Mouse (Mus musculus): ENCODE data around the gene Tmem144. TPM values are rescaled to one million over a fixed set of nuclear protein-coding genes. Genes with fewer than 3 reads are reported as not detected.

The Tmem144 gene
- total and polyA plus RNA-seq, 3 experiments, result 0.59 to 2.0 (median 1.3) TPM

DNA sequence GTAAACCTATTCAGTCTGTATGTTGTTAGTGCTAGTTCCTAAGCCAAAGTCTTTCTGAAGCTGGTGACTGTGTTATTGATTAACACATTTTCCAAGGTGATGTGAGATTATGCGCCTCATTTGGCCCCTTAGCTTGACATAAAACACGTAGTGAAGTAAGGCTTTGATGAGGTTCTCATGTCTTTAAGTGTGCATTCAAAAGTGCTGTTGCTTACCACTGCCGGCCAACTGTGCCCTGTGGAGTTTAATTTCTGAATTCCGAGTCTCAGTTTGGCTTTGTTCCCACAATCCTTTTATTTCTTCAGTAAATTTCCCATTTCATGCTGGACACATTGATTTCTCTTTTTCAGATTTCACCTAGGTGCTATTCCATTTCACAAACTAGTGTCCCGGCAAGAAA lies 5.2 kb upstream of the Tmem144 start:
- TF ChIP-seq IRF4 (IDR thresholded peaks at IDR 0.05; ENCODE audit: low read depth, low read length) (no peak), NRF1 (IDR thresholded peaks at IDR 0.05; ENCODE audit: low read depth, low read length) (no peak), CHD1 (IDR thresholded peaks at IDR 0.05; ENCODE audit: low read depth, low read length) (no peak), NELFE (IDR thresholded peaks at IDR 0.05; ENCODE audit: low read depth, low read length) (no peak), RCOR1 (conservative IDR thresholded peaks at IDR 0.05; ENCODE audit: low read depth, low read length) (no peak), TCF12 (IDR thresholded peaks at IDR 0.05; ENCODE audit: low read depth, low read length) (no peak), MEF2A (IDR thresholded peaks at IDR 0.05; ENCODE audit: borderline replicate concordance, low read depth, low read length) (no peak), PAX5 (IDR thresholded peaks at IDR 0.05; ENCODE audit: low read length) (no peak)
- H3K79me2 ChIP-seq (replicated peaks; ENCODE audit: control insufficient read depth, extremely low read depth, insufficient read depth, poor library complexity, severe bottlenecking), result no peaks in the 10 kb centered on the region
- dilution Hi-C loops (cut with MboI; ENCODE audit: extremely low pct_ligation_motif_present, extremely low pct_unique_long_range_greater_than_20kb, low sequenced_read_pairs) (no loop called here), in situ Hi-C loops (cut with MboI; ENCODE audit: low pct_ligation_motif_present, low pct_unique_long_range_greater_than_20kb, low sequenced_read_pairs) (no loop called here)
- H3K4me2 ChIP-seq (ENCODE audit: insufficient read depth, low read depth, poor library complexity, severe bottlenecking), result no peak overlapping the region
- H3K27ac ChIP-seq (ENCODE audit: insufficient read depth, low read depth), result no peak overlapping the region
- H3K36me3 ChIP-seq (replicated peaks in 1 of 2; ENCODE audit: control insufficient read depth in 1 of 2, insufficient read depth in 1 of 2, low read length in 1 of 2), result no peaks in the 10 kb centered on the region
- H3K9me3 ChIP-seq (replicated peaks; ENCODE audit: low read length), result no peaks in the 10 kb centered on the region
- peaks cover 6 to 18% of the 10 kb centered on the region in 2 experiments for H3K4me1 ChIP-seq (ENCODE audit: control insufficient read depth in 1 of 2, insufficient read depth in 2 of 2)
- no peak overlapping the region for H3K9ac ChIP-seq (ENCODE audit: insufficient read depth, low read depth)
- DNase-seq (ENCODE audit: extremely low read depth), result no peak
- no peaks in the 10 kb centered on the region for H3K27me3 ChIP-seq (replicated peaks)
- no peak overlapping the region for H3K4me3 ChIP-seq (replicated peaks in 1 of 3; ENCODE audit: low read depth in 2 of 3, low read length in 2 of 3, poor library complexity in 1 of 3)

DNA sequence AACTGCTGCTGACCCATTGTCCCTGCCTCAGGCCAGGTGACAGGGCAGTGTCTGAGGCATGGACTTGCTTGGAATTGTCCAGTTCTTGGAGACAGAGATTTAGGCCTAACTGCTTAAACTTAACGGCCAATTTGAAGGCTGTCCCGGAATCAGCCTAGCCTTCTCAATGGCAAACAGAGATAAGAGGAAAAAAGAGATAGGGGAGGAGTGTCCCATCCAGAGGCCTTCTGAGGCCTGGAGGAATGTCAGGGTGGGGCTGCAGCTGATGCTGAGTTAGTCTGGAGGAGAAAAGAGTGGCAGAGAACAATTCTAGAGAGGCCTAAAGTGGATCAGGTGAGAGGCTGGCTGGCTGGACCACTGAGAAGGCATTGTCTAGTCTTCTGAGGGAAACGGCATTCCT lies 465 bp downstream of the Tmem144 start:
- Histone ChIP-seq H3K4me2 (ENCODE audit: insufficient read depth, low read depth, poor library complexity, severe bottlenecking) (no peak overlapping the region), H3K9ac (ENCODE audit: insufficient read depth, low read depth) (no peak overlapping the region), H3K4me1 (ENCODE audit: control insufficient read depth in 1 of 2, insufficient read depth in 2 of 2) (peaks cover 6 to 12% of the 10 kb centered on the region in 2 experiments), H3K27ac (ENCODE audit: insufficient read depth, low read depth) (no peak overlapping the region), H3K9me3 (replicated peaks; ENCODE audit: low read length) (no peaks in the 10 kb centered on the region), H3K4me3 (replicated peaks in 1 of 3; ENCODE audit: low read depth in 2 of 3, low read length in 2 of 3, poor library complexity in 1 of 3) (no peak overlapping the region), H3K79me2 (replicated peaks; ENCODE audit: control insufficient read depth, extremely low read depth, insufficient read depth, poor library complexity, severe bottlenecking) (no peaks in the 10 kb centered on the region), H3K36me3 (replicated peaks in 1 of 2; ENCODE audit: control insufficient read depth in 1 of 2, insufficient read depth in 1 of 2, low read length in 1 of 2) (no peaks in the 10 kb centered on the region), H3K27me3 (replicated peaks) (no peaks in the 10 kb centered on the region)
- in situ Hi-C loops (cut with MboI; ENCODE audit: low pct_ligation_motif_present, low pct_unique_long_range_greater_than_20kb, low sequenced_read_pairs) (no loop called here), dilution Hi-C loops (cut with MboI; ENCODE audit: extremely low pct_ligation_motif_present, extremely low pct_unique_long_range_greater_than_20kb, low sequenced_read_pairs) (no loop called here)
- no peak for DNase-seq (ENCODE audit: extremely low read depth)
- TF ChIP-seq UBTF (IDR thresholded peaks at IDR 0.05; ENCODE audit: low read depth, low read length), result no peak

DNA sequence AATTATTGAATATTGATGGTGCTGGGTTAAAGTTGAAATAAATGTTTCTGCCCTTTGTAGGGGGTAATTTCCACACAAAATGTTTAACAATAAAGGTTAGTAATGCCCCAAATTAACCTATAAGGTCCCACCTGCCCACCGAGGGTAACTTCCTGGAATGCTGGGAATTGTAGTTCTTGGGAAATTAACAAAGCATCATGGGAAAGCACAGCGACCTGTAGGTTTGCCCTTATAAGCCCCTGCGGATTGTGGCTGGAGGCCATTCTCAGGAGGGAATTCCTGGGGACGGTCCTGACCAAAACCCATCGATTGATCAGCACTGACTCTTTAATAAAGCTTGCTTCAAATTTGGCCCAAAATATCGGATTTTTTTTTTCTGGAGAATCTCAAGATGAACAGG lies 1.9 kb downstream of the Tmem144 start:
- in situ Hi-C loops (cut with MboI; ENCODE audit: low pct_ligation_motif_present, low pct_unique_long_range_greater_than_20kb, low sequenced_read_pairs) (no loop called here), dilution Hi-C loops (cut with MboI; ENCODE audit: extremely low pct_ligation_motif_present, extremely low pct_unique_long_range_greater_than_20kb, low sequenced_read_pairs) (no loop called here)
- Histone ChIP-seq H3K9me3 (replicated peaks; ENCODE audit: low read length) (no peaks in the 10 kb centered on the region), H3K4me1 (ENCODE audit: control insufficient read depth in 1 of 2, insufficient read depth in 2 of 2) (peaks cover 6 to 12% of the 10 kb centered on the region in 2 experiments), H3K27ac (ENCODE audit: insufficient read depth, low read depth) (no peak overlapping the region), H3K4me3 (replicated peaks in 1 of 3; ENCODE audit: low read depth in 2 of 3, low read length in 2 of 3, poor library complexity in 1 of 3) (no peak overlapping the region), H3K36me3 (replicated peaks in 1 of 2; ENCODE audit: control insufficient read depth in 1 of 2, insufficient read depth in 1 of 2, low read length in 1 of 2) (no peaks in the 10 kb centered on the region), H3K27me3 (replicated peaks) (no peaks in the 10 kb centered on the region), H3K9ac (ENCODE audit: insufficient read depth, low read depth) (no peak overlapping the region), H3K4me2 (ENCODE audit: insufficient read depth, low read depth, poor library complexity, severe bottlenecking) (no peak overlapping the region), H3K79me2 (replicated peaks; ENCODE audit: control insufficient read depth, extremely low read depth, insufficient read depth, poor library complexity, severe bottlenecking) (no peaks in the 10 kb centered on the region)
- TF ChIP-seq IRF4 (IDR thresholded peaks at IDR 0.05; ENCODE audit: low read depth, low read length) (no peak), TBP (conservative IDR thresholded peaks at IDR 0.05; ENCODE audit: low read depth, low read length) (no peak)
- DNase-seq (ENCODE audit: extremely low read depth), result no peak
